Mouse (Mus musculus): ENCODE data around the gene Nyx. TPM values are rescaled to one million over a fixed set of nuclear protein-coding genes. Genes with fewer than 3 reads are reported as not detected.

The Nyx gene
- polyA plus RNA-seq, 1 experiment from 2014 or later: 0.06 TPM

GRCm38 (mm10) chrX:13472751-13473225 is 6.9 kb downstream of the Nyx start:
- Histone ChIP-seq H3K4me3 (no peak overlapping the region), H3K27me3 (ENCODE audit: poor library complexity, severe bottlenecking) (peaks cover 77% of the 10 kb centered on the region), H3K9me3 (no peaks in the 10 kb centered on the region), H3K27ac (no peak overlapping the region), H3K36me3 (replicated peaks) (no peaks in the 10 kb centered on the region), H3K4me1 (no peaks in the 10 kb centered on the region)
- DNase-seq (ENCODE audit: extremely low spot score, low spot score): no peak
- 78% methylated on average over 4 of the region's 4 CpGs for WGBS

- Histone ChIP-seq H3K36me3 (replicated peaks) (no peaks in the 10 kb centered on the region), H3K4me3 (no peak overlapping the region), H3K4me1 (no peaks in the 10 kb centered on the region), H3K9me3 (no peaks in the 10 kb centered on the region), H3K27ac (no peak overlapping the region), H3K27me3 (ENCODE audit: poor library complexity, severe bottlenecking) (peaks cover 77% of the 10 kb centered on the region)
- DNase-seq (ENCODE audit: extremely low spot score, low spot score): no peak
- WGBS: 72% methylated on average over 1 of the region's 1 CpGs
Measured at GRCm38 (mm10) chrX:13475382-13475781, 9.5 kb downstream of the Nyx start.

GRCm38 (mm10) chrX:13477596-13477995 is 11.7 kb downstream of the Nyx start:
- 76% methylated on average over 2 of the region's 2 CpGs for WGBS

GRCm38 (mm10) chrX:13478298-13478697 is 12.4 kb downstream of the Nyx start:
- Histone ChIP-seq H3K27ac (no peak overlapping the region), H3K36me3 (replicated peaks) (no peaks in the 10 kb centered on the region), H3K4me1 (no peaks in the 10 kb centered on the region), H3K9me3 (no peaks in the 10 kb centered on the region), H3K4me3 (no peak overlapping the region), H3K27me3 (ENCODE audit: poor library complexity, severe bottlenecking) (peaks cover 81% of the 10 kb centered on the region)
- WGBS: 80% methylated on average over 5 of the region's 5 CpGs
- DNase-seq (ENCODE audit: extremely low spot score, low spot score): no peak

More at GRCm38 (mm10) chrX:13477596-13477995, 11.7 kb downstream of the Nyx start:
- DNase-seq (ENCODE audit: extremely low spot score, low spot score): no peak
- Histone ChIP-seq H3K4me3 (no peak overlapping the region), H3K36me3 (replicated peaks) (no peaks in the 10 kb centered on the region), H3K27me3 (ENCODE audit: poor library complexity, severe bottlenecking) (peaks cover 77% of the 10 kb centered on the region), H3K27ac (no peak overlapping the region), H3K9me3 (no peaks in the 10 kb centered on the region), H3K4me1 (no peaks in the 10 kb centered on the region)

GRCm38 (mm10) chrX:13479570-13479969 is 13.7 kb downstream of the Nyx start:
- no peak overlapping the region for H3K27ac ChIP-seq
- no peaks in the 10 kb centered on the region for H3K4me1 ChIP-seq
- H3K27me3 ChIP-seq (ENCODE audit: poor library complexity, severe bottlenecking): peaks cover 78% of the 10 kb centered on the region
- H3K4me3 ChIP-seq: no peak overlapping the region
- no peaks in the 10 kb centered on the region for H3K9me3 ChIP-seq
- no peaks in the 10 kb centered on the region for H3K36me3 ChIP-seq (replicated peaks)
- DNase-seq (ENCODE audit: extremely low spot score, low spot score): no peak

- Histone ChIP-seq H3K27ac (no peak overlapping the region), H3K4me1 (no peaks in the 10 kb centered on the region), H3K36me3 (replicated peaks) (no peaks in the 10 kb centered on the region), H3K9me3 (peaks cover 19% of the 10 kb centered on the region), H3K27me3 (ENCODE audit: poor library complexity, severe bottlenecking) (peaks cover 78% of the 10 kb centered on the region), H3K4me3 (no peak overlapping the region)
- no peak for DNase-seq (ENCODE audit: extremely low spot score, low spot score)
- WGBS: 82% methylated on average over 1 of the region's 1 CpGs
Measured at GRCm38 (mm10) chrX:13482576-13482975, 16.7 kb downstream of the Nyx start.

GRCm38 (mm10) chrX:13484447-13484846 is 18.5 kb downstream of the Nyx start:
- Histone ChIP-seq H3K4me3 (no peak overlapping the region), H3K36me3 (replicated peaks) (no peaks in the 10 kb centered on the region), H3K4me1 (no peaks in the 10 kb centered on the region), H3K9me3 (peaks cover 19% of the 10 kb centered on the region), H3K27me3 (ENCODE audit: poor library complexity, severe bottlenecking) (peaks cover 74% of the 10 kb centered on the region), H3K27ac (no peak overlapping the region)
- no peak for DNase-seq (ENCODE audit: extremely low spot score, low spot score)

GRCm38 (mm10) chrX:13489001-13489400 is 23.1 kb downstream of the Nyx start:
- no peak overlapping the region for H3K27ac ChIP-seq
- no peak for DNase-seq (ENCODE audit: extremely low spot score, low spot score)
- H3K36me3 ChIP-seq (replicated peaks): no peaks in the 10 kb centered on the region
- peaks cover 76% of the 10 kb centered on the region for H3K27me3 ChIP-seq (ENCODE audit: poor library complexity, severe bottlenecking)
- H3K4me3 ChIP-seq: no peak overlapping the region
- WGBS: 88% methylated on average over 3 of the region's 3 CpGs
- H3K9me3 ChIP-seq: peaks cover 19% of the 10 kb centered on the region
- no peaks in the 10 kb centered on the region for H3K4me1 ChIP-seq

- H3K9me3 ChIP-seq: peaks cover 19% of the 10 kb centered on the region
- H3K4me1 ChIP-seq: no peaks in the 10 kb centered on the region
- no peak overlapping the region for H3K4me3 ChIP-seq
- H3K36me3 ChIP-seq (replicated peaks): no peaks in the 10 kb centered on the region
- peaks cover 79% of the 10 kb centered on the region for H3K27me3 ChIP-seq (ENCODE audit: poor library complexity, severe bottlenecking)
- DNase-seq (ENCODE audit: extremely low spot score, low spot score): no peak
- no peak overlapping the region for H3K27ac ChIP-seq
- WGBS: 83% methylated on average over 1 of the region's 1 CpGs
Measured at GRCm38 (mm10) chrX:13489761-13490160, 23.9 kb downstream of the Nyx start.

- Histone ChIP-seq H3K36me3 (replicated peaks) (no peaks in the 10 kb centered on the region), H3K4me1 (no peaks in the 10 kb centered on the region), H3K4me3 (no peak overlapping the region), H3K9me3 (peaks cover 15% of the 10 kb centered on the region), H3K27ac (no peak overlapping the region), H3K27me3 (ENCODE audit: poor library complexity, severe bottlenecking) (peaks cover 80% of the 10 kb centered on the region)
- 86% methylated on average over 3 of the region's 3 CpGs for WGBS
- DNase-seq (ENCODE audit: extremely low spot score, low spot score): no peak
Measured at GRCm38 (mm10) chrX:13490941-13491340, 25.0 kb downstream of the Nyx start.

GRCm38 (mm10) chrX:13492922-13493321 is 27.0 kb downstream of the Nyx start:
- Histone ChIP-seq H3K27ac (no peak overlapping the region), H3K36me3 (replicated peaks) (no peaks in the 10 kb centered on the region), H3K27me3 (ENCODE audit: poor library complexity, severe bottlenecking) (peaks cover 80% of the 10 kb centered on the region), H3K4me3 (no peak overlapping the region), H3K9me3 (no peaks in the 10 kb centered on the region), H3K4me1 (no peaks in the 10 kb centered on the region)
- DNase-seq (ENCODE audit: extremely low spot score, low spot score): no peak

GRCm38 (mm10) chrX:13494892-13495703 is 29.2 kb downstream of the Nyx start:
- Histone ChIP-seq H3K4me1 (no peaks in the 10 kb centered on the region), H3K9me3 (no peaks in the 10 kb centered on the region), H3K36me3 (replicated peaks) (no peaks in the 10 kb centered on the region), H3K27me3 (ENCODE audit: poor library complexity, severe bottlenecking) (peaks cover 82% of the 10 kb centered on the region), H3K27ac (no peak overlapping the region), H3K4me3 (no peak overlapping the region)
- WGBS: 83% methylated on average over 8 of the region's 8 CpGs
- no peak for DNase-seq (ENCODE audit: extremely low spot score, low spot score)

- H3K9me3 ChIP-seq: no peaks in the 10 kb centered on the region
- WGBS: 86% methylated on average over 4 of the region's 4 CpGs
- H3K27ac ChIP-seq: no peak overlapping the region
- H3K36me3 ChIP-seq (replicated peaks): no peaks in the 10 kb centered on the region
- peaks cover 7% of the 10 kb centered on the region; the same call in 1 of the 2 replicates for H3K4me1 ChIP-seq
- peaks cover 71% of the 10 kb centered on the region for H3K27me3 ChIP-seq (ENCODE audit: poor library complexity, severe bottlenecking)
- DNase-seq (ENCODE audit: extremely low spot score, low spot score): no peak
- no peak overlapping the region for H3K4me3 ChIP-seq
Measured at GRCm38 (mm10) chrX:13500284-13500683, 34.4 kb downstream of the Nyx start.
